Mouse (Mus musculus) small intestine, adult 2 months (tissue): Measurements from ENCODE around the gene Proz. TPM values are rescaled to one million over a fixed set of nuclear protein-coding genes. Genes with fewer than 3 reads are reported as not detected.

Experiments
- H3K27ac ChIP-seq: fragments of 200-500 bp; 2 replicates; pipeline ENCODE4 v1.5.1; 2012; ENCODE audit warnings: low read depth, low read length, control low read depth, inconsistent platforms; ENCODE audit not compliant: insufficient read depth
- H3K27me3 ChIP-seq: fragments of 200-500 bp; 2 replicates; pipeline ENCODE4 v1.6.1; 2012; ENCODE audit warnings: mild to moderate bottlenecking, moderate library complexity, low read length, inconsistent platforms; ENCODE audit not compliant: control insufficient read depth, insufficient read depth
- H3K36me3 ChIP-seq: fragments of 200-500 bp; 2 replicates; pipeline ENCODE4 v1.6.1; 2012; ENCODE audit warnings: mild to moderate bottlenecking, low read length, control low read depth, inconsistent platforms; ENCODE audit not compliant: control insufficient read depth, insufficient read depth
- H3K4me1 ChIP-seq: fragments of 200-500 bp; 2 replicates; pipeline ENCODE4 v1.6.1; 2012; ENCODE audit warnings: low read length, inconsistent platforms, mixed read lengths; ENCODE audit not compliant: control insufficient read depth, insufficient read depth, insufficient read length
- H3K4me3 ChIP-seq: fragments of 200-500 bp; 2 replicates; pipeline ENCODE4 v1.5.1; 2012; ENCODE audit warnings: low read depth, mild to moderate bottlenecking, control low read depth, inconsistent platforms, low read length, moderate library complexity
- CTCF ChIP-seq: fragments of 200-500 bp; IDR thresholded peaks from 2 replicates; pipeline ENCODE4 v1.5.1; 2012; ENCODE audit warnings: low read depth, mild to moderate bottlenecking, control low read depth, inconsistent platforms, low read length, moderate library complexity, mixed read lengths; ENCODE audit not compliant: insufficient replicate concordance, insufficient read length; ENCODE audit errors: extremely low read depth
- POLR2A ChIP-seq: fragments of 200-500 bp; IDR thresholded peaks from 2 replicates; pipeline ENCODE4 v1.6.1; 2012; ENCODE audit warnings: low read depth, mild to moderate bottlenecking, control low read depth, inconsistent platforms, low read length, moderate library complexity
- WGBS: fragments of 180-500 bp; shearing (Covaris S2); methylation state at CpG from one replicate; pipeline ENCODE4 v1.1.7; 2018; 5-methylcytosine and 5-hydroxymethylcytosine counted together
- polyA plus RNA-seq: library from polyadenylated mRNA; depleted of rRNA; stranded (reverse); fragments of >200 nt; gene quantifications from 2 replicates; pipeline ENCODE4 v1.2.3, GENCODE M21; 2012

Gene Proz
- polyA plus RNA-seq, 1 experiment: 28.0 TPM

DNA sequence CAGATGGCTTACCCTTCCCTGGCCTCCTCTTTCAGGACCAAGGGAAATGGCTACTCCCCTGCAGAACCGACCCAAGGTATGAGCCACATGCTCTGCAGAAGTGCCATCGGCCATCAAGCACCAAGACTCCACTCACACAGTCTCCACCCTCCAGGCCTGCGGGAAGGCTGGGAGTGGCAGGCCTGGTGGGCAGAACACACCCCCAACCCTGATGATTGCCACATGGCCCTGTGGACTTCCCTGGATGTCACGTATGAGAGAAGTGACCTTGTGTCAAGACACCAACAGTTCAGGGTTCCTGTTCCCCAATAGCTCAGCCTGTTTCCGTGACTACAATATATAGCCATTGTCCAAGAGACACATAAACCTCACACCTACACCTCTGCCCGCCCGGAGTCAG lies 23.7 kb upstream of the Proz start, which contains the start of gene F10:
F10 (plus strand) TSS at position 294 of the 400 bp plus-strand sequence.
- H3K27ac ChIP-seq: no peak within 1 kb of the TSS
- no peaks in the 10 kb centered on the region for H3K4me1 ChIP-seq
- TF ChIP-seq POLR2A (no peak), CTCF (no peak)
- 70% methylated on average over 7 of the region's 7 CpGs for WGBS
- H3K4me3 ChIP-seq: no peak within 1 kb of the TSS
- H3K27me3 ChIP-seq: no peaks in the 10 kb centered on the region
- H3K36me3 ChIP-seq: no peaks in the 10 kb centered on the region

DNA sequence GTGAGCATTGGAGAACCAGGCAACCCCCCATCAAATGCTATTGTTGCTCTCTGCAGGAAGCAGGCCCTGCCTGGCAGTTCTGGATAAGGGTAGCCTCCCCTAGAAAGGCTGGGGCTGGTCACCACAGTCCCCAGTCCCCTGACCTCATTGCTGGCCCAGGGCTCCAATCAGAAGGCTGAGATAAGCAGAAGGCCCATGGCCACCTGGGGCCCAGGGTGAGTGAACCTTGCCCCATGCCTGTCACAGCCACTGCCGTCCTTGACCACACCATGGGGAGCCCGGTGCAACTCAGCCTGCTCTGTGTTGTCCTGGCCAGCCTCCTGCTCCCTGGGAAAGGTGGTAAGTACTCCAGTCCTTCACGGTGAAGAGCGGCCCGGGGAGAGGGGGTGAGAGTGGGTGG lies 23.1 kb upstream of the Proz start:
- H3K36me3 ChIP-seq: no peaks in the 10 kb centered on the region
- no peak overlapping the region for H3K4me3 ChIP-seq
- H3K4me1 ChIP-seq: no peaks in the 10 kb centered on the region
- no peaks in the 10 kb centered on the region for H3K27me3 ChIP-seq
- WGBS: 38% methylated on average over 5 of the region's 5 CpGs
- no peak overlapping the region for H3K27ac ChIP-seq
- TF ChIP-seq POLR2A (no peak), CTCF (no peak)

DNA sequence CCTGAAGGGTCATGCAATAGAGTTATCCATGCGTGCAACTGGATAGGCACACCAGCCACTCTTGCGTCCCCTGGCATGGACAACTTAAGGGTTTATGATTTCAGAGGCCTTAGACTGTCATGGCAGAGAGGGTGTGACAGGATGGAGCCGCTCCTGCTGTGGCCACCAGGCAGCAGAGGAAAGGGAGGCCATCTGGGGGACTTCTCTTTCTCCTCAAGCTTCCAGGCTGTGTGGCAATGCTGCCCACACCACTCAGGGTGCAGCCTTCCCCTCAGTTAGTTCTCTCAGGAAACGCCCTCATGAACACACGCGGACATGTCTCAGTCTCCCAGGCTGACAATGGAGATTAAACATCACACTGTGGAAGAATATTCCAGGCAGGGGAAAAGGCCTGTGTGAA lies 21.7 kb upstream of the Proz start:
- WGBS: 77% methylated on average over 6 of the region's 6 CpGs
- H3K27ac ChIP-seq: no peak overlapping the region
- H3K36me3 ChIP-seq: no peaks in the 10 kb centered on the region
- TF ChIP-seq POLR2A (no peak), CTCF (no peak)
- no peaks in the 10 kb centered on the region for H3K4me1 ChIP-seq
- H3K27me3 ChIP-seq: no peaks in the 10 kb centered on the region
- H3K4me3 ChIP-seq: no peak overlapping the region

DNA sequence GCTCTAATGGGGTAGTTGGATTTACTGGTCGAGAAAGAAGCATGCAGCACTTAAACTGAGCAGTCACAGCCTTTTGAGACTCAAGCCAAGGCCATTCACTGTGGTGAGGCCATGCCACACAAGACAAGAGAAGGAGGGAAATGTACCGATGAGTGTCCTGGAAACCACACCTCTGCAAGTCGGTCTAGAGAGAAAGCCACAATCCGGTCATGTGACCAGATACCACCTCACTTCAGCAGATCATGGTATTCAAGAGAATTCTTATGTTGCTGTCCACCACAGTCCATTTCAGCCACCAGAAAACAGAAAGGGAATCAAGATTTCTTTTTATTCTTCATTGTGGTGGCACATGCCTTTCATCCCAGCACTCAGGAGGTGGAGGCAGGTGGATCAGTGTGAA lies 19.3 kb upstream of the Proz start:
- Histone ChIP-seq H3K27me3 (no peaks in the 10 kb centered on the region), H3K4me1 (no peaks in the 10 kb centered on the region), H3K36me3 (no peaks in the 10 kb centered on the region), H3K4me3 (no peak overlapping the region), H3K27ac (no peak overlapping the region)
- WGBS: 63% methylated on average over 4 of the region's 4 CpGs
- no peak for TF ChIP-seq POLR2A
- no peak for TF ChIP-seq CTCF

DNA sequence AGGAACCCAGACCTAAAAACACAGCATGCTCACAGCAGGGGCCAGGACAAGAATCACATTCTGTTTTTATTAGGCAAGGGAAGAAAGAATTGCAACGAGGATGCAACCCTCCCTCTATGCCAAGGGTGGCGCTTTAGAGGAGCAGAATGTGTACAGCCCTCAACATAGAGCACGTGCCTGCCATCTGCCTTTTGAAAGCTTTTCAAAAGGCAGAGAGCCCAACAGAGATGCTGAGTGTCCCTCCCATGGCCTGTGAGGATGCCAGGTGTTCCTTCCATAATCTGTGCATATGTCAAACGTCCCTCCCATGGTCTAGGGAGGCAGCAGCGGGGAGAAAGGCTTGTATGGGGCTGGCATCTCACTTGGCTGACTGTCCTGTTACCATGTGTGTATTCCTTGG lies 13.1 kb upstream of the Proz start:
- no peaks in the 10 kb centered on the region for H3K36me3 ChIP-seq

DNA sequence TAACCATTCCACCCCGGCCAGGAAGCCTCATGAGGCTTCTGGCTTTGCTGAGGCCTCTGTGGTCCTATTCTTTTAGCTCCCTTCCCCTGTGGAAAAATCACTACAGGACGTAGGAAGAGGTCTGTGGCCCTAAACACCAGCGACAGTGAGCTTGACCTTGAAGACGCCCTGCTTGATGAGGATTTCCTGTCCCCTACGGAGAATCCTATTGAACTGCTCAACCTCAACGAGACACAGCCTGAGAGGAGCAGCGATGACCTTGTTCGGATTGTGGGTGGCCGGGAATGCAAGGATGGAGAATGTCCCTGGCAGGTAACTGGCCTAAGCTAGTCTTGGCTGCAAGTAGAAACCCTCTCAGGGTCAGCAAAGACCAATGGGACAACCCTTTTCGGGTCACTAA lies 10.2 kb upstream of the Proz start:
- TF ChIP-seq POLR2A (no peak), CTCF (no peak)
- Histone ChIP-seq H3K4me3 (no peak overlapping the region), H3K27me3 (no peaks in the 10 kb centered on the region), H3K36me3 (no peaks in the 10 kb centered on the region), H3K4me1 (no peaks in the 10 kb centered on the region), H3K27ac (no peak overlapping the region)
- 84% methylated on average over 10 of the region's 10 CpGs for WGBS

More for the DNA sequence above, 13.1 kb upstream of the Proz start:
- WGBS: 54% methylated on average over 5 of the region's 5 CpGs
- Histone ChIP-seq H3K27me3 (no peaks in the 10 kb centered on the region), H3K4me3 (no peak overlapping the region), H3K4me1 (no peaks in the 10 kb centered on the region), H3K27ac (no peak overlapping the region)
- TF ChIP-seq POLR2A (no peak), CTCF (no peak)

DNA sequence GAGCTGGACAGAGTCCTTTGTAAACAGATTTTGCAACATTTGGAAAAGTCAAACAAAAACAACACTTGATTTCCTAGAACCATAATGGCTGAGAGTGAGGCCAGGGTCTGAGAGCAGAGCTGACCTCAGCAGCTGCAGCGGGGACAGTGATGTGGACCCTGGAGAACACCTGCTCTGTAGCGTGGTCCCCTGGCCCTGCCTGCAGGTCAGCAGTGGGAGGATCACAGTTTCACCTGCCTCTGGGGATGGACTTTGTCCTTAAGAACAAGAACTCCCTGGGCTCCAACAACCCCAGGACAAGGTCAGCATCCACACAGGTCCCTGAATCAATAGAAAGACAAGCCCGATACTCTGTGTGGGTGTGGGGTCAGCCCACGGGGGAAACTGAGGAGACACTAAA lies 3.4 kb upstream of the Proz start:
- Histone ChIP-seq H3K27me3 (no peaks in the 10 kb centered on the region), H3K4me3 (no peak overlapping the region), H3K36me3 (no peaks in the 10 kb centered on the region), H3K4me1 (peaks cover 10% of the 10 kb centered on the region; the same call in 1 of the 2 replicates), H3K27ac (no peak overlapping the region)
- WGBS: 39% methylated on average over 4 of the region's 4 CpGs
- TF ChIP-seq CTCF: no peak
- no peak for TF ChIP-seq POLR2A

DNA sequence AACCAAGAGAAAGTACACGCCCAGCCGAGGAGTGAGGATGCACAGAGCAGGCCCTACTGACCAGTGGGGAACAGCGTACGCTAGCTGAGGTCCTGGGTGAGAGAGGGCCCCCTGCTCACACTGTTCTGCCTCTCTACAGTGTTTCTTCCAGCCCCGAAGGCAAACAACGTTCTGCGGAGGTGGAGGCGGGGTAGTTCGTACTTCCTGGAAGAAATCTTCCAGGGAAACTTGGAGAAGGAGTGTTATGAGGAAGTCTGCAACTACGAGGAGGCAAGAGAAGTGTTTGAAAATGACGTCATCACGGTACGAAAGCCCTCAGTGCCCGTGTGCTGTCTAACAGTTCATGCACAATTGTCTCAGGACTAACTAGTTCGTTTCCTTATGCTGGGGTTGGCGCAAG lies 2.4 kb downstream of the Proz start:
- Histone ChIP-seq H3K4me1 (peaks cover 16% of the 10 kb centered on the region; the same call in 1 of the 2 replicates), H3K27ac (no peak overlapping the region), H3K36me3 (no peaks in the 10 kb centered on the region), H3K4me3 (no peak overlapping the region), H3K27me3 (no peaks in the 10 kb centered on the region)
- TF ChIP-seq CTCF (no peak), POLR2A (no peak)
- 40% methylated on average over 16 of the region's 16 CpGs for WGBS
